Mouse (Mus musculus): Measurements from ENCODE around the gene Xlr4c. TPM values are rescaled to one million over a fixed set of nuclear protein-coding genes. Genes with fewer than 3 reads are reported as not detected.
"Not testable (repeated sequence)": the region's sequence is repeated elsewhere in the genome, so short reads cannot be mapped to it uniquely, and the experiment has no call there.

Gene Xlr4c
- not detected in 2 replicates for polyA plus RNA-seq (2016; fragmentation: Nextera tagmentation; extraction: Ambion mirVana)

DNA sequence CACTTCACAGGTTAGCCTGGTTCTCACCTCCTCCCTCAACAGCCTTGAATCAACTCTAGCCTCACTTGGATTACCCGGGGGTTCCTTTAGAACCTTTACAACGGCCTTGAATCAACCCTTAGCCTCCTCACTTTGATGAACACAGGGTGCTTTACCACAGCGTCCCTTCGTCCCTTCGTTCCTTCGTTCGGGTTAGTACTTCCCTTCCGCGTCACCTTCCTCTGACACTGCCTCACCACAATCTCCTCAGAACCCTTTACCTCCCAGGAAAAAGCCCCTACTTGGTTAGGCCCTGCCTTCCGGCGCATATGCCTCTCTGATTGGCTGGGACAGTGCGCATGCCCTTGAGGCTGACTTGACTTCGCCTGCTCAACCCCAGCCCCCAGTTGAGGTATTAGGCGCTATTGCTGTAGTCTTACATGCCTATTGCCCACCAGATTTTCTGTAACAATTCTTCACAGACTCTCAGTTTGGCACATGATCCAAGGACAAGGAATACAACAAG, at the start of gene Xlr4c:
Gene Xlr4c, minus strand, starts transcription at position 310 of the 505 bp plus-strand sequence.
- H3K36me3 ChIP-seq; H3K27ac ChIP-seq (replicated peaks); H3K4me1 ChIP-seq; H3K27me3 ChIP-seq (ENCODE audit: low read depth, poor library complexity, severe bottlenecking); DNase-seq (ENCODE audit: low spot score); H3K4me3 ChIP-seq; H3K9me3 ChIP-seq (replicated peaks): not testable (repeated sequence)
- 84% methylated on average over 14 of the region's 14 CpGs for WGBS

DNA sequence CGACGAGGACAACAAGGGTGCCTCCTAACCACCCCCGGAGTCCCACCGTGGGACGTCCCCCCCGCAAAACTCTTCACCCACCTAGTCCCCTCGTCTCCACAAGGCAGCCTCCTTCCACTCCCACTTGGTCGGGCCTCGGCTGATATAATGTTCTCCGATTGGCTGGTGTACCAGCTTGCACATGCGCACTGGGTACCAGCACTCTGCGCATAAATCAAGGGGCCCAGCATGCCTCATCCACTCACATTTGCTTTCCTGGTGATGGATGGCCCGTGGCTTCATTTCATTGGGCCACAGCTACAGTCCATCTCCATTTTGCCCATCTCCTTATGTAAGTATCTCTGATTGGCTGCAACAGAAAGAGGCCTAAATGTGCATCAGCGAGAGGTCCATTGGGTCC, 22.3 kb upstream of the Xlr4c start, which contains the start of gene Xlr3c:
Gene Xlr3c, minus strand, starts transcription at position 121 of the 400 bp plus-strand sequence.
- H3K9me3 ChIP-seq (replicated peaks); H3K4me3 ChIP-seq; H3K27ac ChIP-seq (replicated peaks); H3K27me3 ChIP-seq (ENCODE audit: low read depth, poor library complexity, severe bottlenecking); H3K4me1 ChIP-seq; H3K36me3 ChIP-seq; DNase-seq (ENCODE audit: low spot score): not testable (repeated sequence)
- WGBS = 90% methylated on average over 14 of the region's 14 CpGs

DNA sequence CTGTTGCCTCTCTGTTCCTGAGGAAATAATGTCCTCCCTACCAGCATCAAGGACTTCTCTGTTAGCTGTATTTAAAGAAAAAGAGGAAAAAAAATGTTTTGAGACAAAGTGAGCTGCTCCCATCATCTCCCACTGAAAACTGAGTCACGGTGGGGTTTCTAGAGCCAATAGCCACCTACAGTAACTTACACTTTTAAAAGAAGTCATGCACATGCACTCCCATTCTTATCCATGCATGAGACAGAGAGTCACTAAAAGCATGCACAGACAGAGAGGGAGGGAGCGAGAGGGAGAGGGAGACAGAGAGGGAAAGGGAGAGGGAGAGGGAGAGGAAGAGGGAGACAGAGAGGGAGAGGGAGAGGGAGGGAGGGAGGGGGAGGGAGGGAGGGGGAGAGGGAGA, 19.5 kb upstream of the Xlr4c start:
- not testable (repeated sequence) for H3K9me3 ChIP-seq (replicated peaks); H3K27me3 ChIP-seq (ENCODE audit: low read depth, poor library complexity, severe bottlenecking); H3K4me1 ChIP-seq; H3K27ac ChIP-seq (replicated peaks); DNase-seq (ENCODE audit: low spot score); H3K36me3 ChIP-seq; H3K4me3 ChIP-seq
- WGBS = 89% methylated on average over 1 of the region's 2 CpGs

DNA sequence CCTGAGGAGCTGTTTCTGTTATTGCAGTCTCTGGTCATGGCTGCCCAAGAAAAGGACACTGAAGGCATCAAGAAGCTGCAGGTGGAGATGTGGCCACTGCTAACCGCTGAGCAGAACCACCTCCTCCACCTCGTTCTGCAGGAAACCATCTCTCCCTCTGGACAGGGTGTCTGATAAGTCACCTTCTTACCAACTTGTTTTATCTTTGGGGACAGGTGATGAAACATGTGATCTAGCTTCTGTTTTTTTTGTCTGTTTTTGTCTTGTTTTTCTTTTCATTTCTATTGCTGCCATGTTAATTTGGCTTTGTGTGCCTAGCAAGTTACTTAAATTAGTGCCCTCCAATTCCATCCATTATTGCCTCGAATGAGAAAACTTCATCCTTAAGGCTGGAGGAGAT, 13.6 kb downstream of the Xlr4c start:
- no peak for DNase-seq (ENCODE audit: low spot score)
- H3K27ac ChIP-seq (replicated peaks) = peak overlapping the region; percentile 88; the same call in 1 of the 2 replicates
- 41% methylated on average over 3 of the region's 3 CpGs for WGBS

DNA sequence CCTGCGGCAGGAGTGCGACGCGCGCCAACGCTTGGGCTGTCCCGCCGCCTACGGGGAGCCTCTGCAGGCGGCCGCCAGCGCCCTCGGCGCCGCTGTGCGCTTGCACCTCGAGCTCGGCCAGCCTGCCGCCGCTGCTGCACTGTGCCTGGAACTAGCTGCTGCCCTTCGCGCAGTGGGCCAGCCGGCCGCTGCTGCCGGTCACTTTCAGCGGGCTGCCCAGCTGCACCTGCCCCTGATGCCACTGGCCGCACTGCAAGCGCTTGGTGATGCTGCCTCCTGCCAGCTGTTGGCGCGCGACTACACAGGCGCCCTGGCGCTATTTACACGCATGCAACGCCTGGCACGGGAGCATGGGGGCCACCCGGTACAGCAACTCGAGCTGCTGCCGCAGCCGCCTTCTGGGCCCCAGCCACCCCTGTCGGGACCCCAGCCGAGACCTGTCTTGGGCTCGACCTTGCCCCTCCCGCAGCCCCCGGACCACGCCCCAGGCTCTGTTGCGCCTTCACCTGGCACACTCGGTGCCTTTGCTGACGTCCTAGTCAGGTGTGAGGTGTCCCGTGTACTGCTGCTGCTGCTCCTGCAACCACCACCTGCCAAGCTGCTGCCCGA, 14.2 kb downstream of the Xlr4c start:
- H3K4me3 ChIP-seq = peak overlapping the region; percentile 72
- H3K27me3 ChIP-seq (ENCODE audit: low read depth, poor library complexity, severe bottlenecking) = peaks cover 20% of the 10 kb centered on the region
- no peaks in the 10 kb centered on the region for H3K9me3 ChIP-seq (replicated peaks)
- WGBS = 20% methylated on average over 41 of the region's 51 CpGs
- H3K36me3 ChIP-seq = no peaks in the 10 kb centered on the region
- DNase-seq (ENCODE audit: low spot score) = peak; percentile 40
- peaks cover 8% of the 10 kb centered on the region for H3K4me1 ChIP-seq
- peak overlapping the region; percentile 88 for H3K27ac ChIP-seq (replicated peaks)

More for the DNA sequence above, 13.6 kb downstream of the Xlr4c start:
- peaks cover 8% of the 10 kb centered on the region for H3K4me1 ChIP-seq
- no peaks in the 10 kb centered on the region for H3K36me3 ChIP-seq
- no peaks in the 10 kb centered on the region for H3K9me3 ChIP-seq (replicated peaks)
- H3K27me3 ChIP-seq (ENCODE audit: low read depth, poor library complexity, severe bottlenecking) = peaks cover 20% of the 10 kb centered on the region
- peak overlapping the region; percentile 72 for H3K4me3 ChIP-seq

DNA sequence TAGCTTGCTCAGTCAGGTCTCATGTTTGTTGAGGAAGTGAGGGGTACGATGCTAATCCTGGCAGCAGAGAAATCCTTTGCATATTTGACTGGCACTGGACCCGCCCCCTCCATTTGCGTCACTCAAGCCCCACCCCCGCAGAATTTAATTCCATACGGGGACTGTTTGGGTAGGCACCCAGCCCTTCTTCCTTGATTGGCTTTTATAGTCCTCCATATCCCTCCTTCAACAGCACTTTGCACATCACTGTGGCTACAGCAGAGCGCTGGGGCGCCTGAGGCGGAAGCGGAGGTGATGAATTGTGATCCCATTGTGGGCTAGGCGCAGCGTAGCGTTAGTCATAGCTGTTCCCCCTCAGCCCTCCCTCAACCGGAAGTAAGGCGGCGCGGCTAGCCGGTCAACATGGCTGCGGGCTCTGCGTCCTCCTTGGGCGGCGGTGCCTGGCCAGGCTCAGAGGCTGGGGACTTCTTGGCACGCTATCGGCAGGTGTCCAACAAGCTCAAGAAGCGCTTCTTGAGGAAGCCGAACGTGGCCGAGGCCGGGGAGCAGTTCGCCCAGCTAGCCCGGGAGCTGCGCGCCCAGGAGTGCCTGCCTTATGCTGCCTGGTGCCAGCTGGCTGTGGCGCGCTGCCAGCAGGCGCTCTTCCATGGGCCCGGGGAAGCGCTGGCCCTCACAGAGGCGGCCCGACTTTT, 14.9 kb downstream of the Xlr4c start, which contains the start of gene F8a:
Gene F8a, plus strand, starts transcription at position 378 of the 692 bp plus-strand sequence.
- Histone ChIP-seq H3K4me1 (peaks cover 8% of the 10 kb centered on the region), H3K27me3 (ENCODE audit: low read depth, poor library complexity, severe bottlenecking) (peaks cover 20% of the 10 kb centered on the region), H3K36me3 (no peaks in the 10 kb centered on the region), H3K9me3 (replicated peaks) (no peaks in the 10 kb centered on the region), H3K4me3 (peak within 1 kb of the TSS; percentile 72), H3K27ac (replicated peaks) (peak within 1 kb of the TSS; percentile 88)
- WGBS = 15% methylated on average over 38 of the region's 39 CpGs
- peak; percentile 82 for DNase-seq (ENCODE audit: low spot score)

DNA sequence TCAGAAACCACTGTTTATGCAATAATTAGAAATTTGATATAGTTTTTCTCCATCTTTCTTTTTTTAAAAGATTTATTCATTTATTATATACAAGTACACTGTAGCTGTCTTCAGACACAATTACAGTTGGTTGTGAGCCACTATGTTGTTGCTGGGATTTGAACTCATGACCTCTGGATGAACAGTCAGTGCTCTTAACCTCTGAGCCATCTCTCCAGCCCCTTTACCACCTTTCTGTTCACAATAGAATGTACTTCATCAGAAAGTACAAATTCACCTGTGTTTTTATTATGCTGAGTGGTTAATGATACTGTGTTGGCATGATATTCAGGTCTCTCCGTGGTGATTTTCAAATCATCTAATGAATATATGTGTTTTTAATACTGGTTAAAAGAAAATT, 17.6 kb downstream of the Xlr4c start:
- Histone ChIP-seq H3K27ac (replicated peaks) (no peak overlapping the region), H3K4me1 (peaks cover 8% of the 10 kb centered on the region), H3K4me3 (no peak overlapping the region), H3K9me3 (replicated peaks) (no peaks in the 10 kb centered on the region), H3K27me3 (ENCODE audit: low read depth, poor library complexity, severe bottlenecking) (peaks cover 20% of the 10 kb centered on the region), H3K36me3 (no peaks in the 10 kb centered on the region)
- no peak for DNase-seq (ENCODE audit: low spot score)
- 53% methylated on average over 1 of the region's 1 CpGs for WGBS

DNA sequence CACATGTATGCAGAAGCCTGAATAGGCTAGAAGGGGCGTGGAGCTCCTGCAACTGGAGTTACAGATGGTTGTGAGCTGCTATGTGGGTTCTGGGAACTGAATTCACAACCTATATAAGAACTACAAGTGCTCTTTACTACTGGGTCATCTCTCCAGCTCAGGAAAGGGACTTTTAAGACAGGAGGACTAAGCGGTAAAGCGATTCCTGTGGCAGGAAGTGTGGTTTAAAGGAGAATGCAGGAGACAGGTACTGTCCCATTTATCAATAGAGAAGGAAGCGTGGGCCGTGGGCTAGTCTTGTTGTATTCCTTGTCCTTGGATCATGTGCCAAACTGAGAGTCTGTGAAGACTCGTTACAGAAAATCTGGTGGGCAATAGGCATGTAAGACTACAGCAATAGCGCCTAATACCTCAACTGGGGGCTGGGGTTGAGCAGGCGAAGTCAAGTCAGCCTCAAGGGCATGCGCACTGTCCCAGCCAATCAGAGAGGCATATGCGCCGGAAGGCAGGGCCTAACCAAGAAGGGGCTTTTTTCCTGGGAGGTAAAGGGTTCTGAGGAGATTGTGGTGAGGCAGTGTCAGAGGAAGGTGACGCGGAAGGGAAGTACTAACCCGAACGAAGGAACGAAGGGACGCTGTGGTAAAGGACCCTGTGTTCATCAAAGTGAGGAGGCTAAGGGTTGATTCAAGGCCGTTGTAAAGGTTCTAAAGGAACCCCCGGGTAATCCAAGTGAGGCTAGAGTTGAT, 28.9 kb downstream of the Xlr4c start, which contains the start of gene Xlr4b:
Gene Xlr4b, plus strand, starts transcription at position 515 of the 746 bp plus-strand sequence.
- not testable (repeated sequence) for H3K27me3 ChIP-seq (ENCODE audit: low read depth, poor library complexity, severe bottlenecking); H3K4me3 ChIP-seq; H3K36me3 ChIP-seq; H3K27ac ChIP-seq (replicated peaks); H3K9me3 ChIP-seq (replicated peaks); H3K4me1 ChIP-seq; DNase-seq (ENCODE audit: low spot score)
- 82% methylated on average over 19 of the region's 19 CpGs for WGBS

DNA sequence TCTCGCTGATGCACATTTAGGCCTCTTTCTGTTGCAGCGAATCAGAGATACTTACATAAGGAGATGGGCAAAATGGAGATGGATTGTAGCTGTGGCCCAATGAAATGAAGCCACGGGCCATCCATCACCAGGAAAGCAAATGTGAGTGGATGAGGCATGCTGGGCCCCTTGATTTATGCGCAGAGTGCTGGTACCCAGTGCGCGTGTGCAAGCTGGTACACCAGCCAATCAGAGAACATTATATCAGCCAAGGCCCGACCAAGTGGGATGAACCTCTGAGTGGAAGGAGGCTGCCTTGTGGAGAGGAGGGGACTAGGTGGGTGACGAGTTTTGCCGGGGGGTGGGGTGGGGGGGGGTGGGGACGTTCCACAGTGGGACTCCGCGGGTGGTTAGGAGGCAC, 51.0 kb downstream of the Xlr4c start, which contains the start of gene Xlr3b:
Gene Xlr3b, plus strand, starts transcription at position 274 of the 400 bp plus-strand sequence.
- not testable (repeated sequence) for H3K27ac ChIP-seq (replicated peaks); DNase-seq (ENCODE audit: low spot score); H3K27me3 ChIP-seq (ENCODE audit: low read depth, poor library complexity, severe bottlenecking); H3K9me3 ChIP-seq (replicated peaks); H3K4me3 ChIP-seq; H3K4me1 ChIP-seq; H3K36me3 ChIP-seq
- WGBS = 75% methylated on average over 12 of the region's 12 CpGs

Other genes starting within 250 kb of the Xlr4c start
- 0.06 TPM in 1 of 2 replicates, not detected in the other for gene Pnma5, start 206.0 kb downstream of the Xlr4c start, polyA plus RNA-seq (2016; fragmentation: Nextera tagmentation; extraction: Ambion mirVana)
- 0.37 and 0.70 TPM in 2 replicates for gene Pnma3, start 178.3 kb downstream of the Xlr4c start, polyA plus RNA-seq (2016; fragmentation: Nextera tagmentation; extraction: Ambion mirVana)
- gene Xlr4a, start 160.7 kb downstream of the Xlr4c start, polyA plus RNA-seq (2016; fragmentation: Nextera tagmentation; extraction: Ambion mirVana) = 0.52 and 0.68 TPM in 2 replicates
- 2.0 and 3.4 TPM in 2 replicates for gene Xlr3a, start 146.0 kb downstream of the Xlr4c start, polyA plus RNA-seq (2016; fragmentation: Nextera tagmentation; extraction: Ambion mirVana)
- 0.12 and 0.29 TPM in 2 replicates for gene Gm14685, start 126.1 kb downstream of the Xlr4c start, polyA plus RNA-seq (2016; fragmentation: Nextera tagmentation; extraction: Ambion mirVana)
- not detected in 2 replicates for gene Xlr5b, start 94.3 kb downstream of the Xlr4c start, polyA plus RNA-seq (2016; fragmentation: Nextera tagmentation; extraction: Ambion mirVana)
- gene DXBay18, start 93.7 kb downstream of the Xlr4c start, polyA plus RNA-seq (2016; fragmentation: Nextera tagmentation; extraction: Ambion mirVana) = 0.09 TPM in 1 of 2 replicates, not detected in the other
- gene Spin2d, start 66.1 kb downstream of the Xlr4c start, polyA plus RNA-seq (2016; fragmentation: Nextera tagmentation; extraction: Ambion mirVana) = not detected in 2 replicates
- 11.0 and 12.2 TPM in 2 replicates for gene Xlr3b, start 50.9 kb downstream of the Xlr4c start, polyA plus RNA-seq (2016; fragmentation: Nextera tagmentation; extraction: Ambion mirVana)
- gene Xlr4b, start 28.8 kb downstream of the Xlr4c start, polyA plus RNA-seq (2016; fragmentation: Nextera tagmentation; extraction: Ambion mirVana) = 0.31 and 0.55 TPM in 2 replicates
- 14.8 and 16.4 TPM in 2 replicates for gene F8a, start 14.8 kb downstream of the Xlr4c start, polyA plus RNA-seq (2016; fragmentation: Nextera tagmentation; extraction: Ambion mirVana)
- gene Xlr3c, start 22.3 kb upstream of the Xlr4c start, polyA plus RNA-seq (2016; fragmentation: Nextera tagmentation; extraction: Ambion mirVana) = not detected in 2 replicates
- not detected in 2 replicates for gene Xlr5a, start 49.8 kb upstream of the Xlr4c start, polyA plus RNA-seq (2016; fragmentation: Nextera tagmentation; extraction: Ambion mirVana)
- not detected in 2 replicates for gene Xlr5c, start 49.8 kb upstream of the Xlr4c start, polyA plus RNA-seq (2016; fragmentation: Nextera tagmentation; extraction: Ambion mirVana)
- gene Gm45015, start 93.7 kb upstream of the Xlr4c start, polyA plus RNA-seq (2016; fragmentation: Nextera tagmentation; extraction: Ambion mirVana) = not detected in 2 replicates
- 15.3 and 16.3 TPM in 2 replicates for gene Zfp275, start 99.5 kb upstream of the Xlr4c start, polyA plus RNA-seq (2016; fragmentation: Nextera tagmentation; extraction: Ambion mirVana)
- not detected in 2 replicates for gene Gm18336, start 155.6 kb upstream of the Xlr4c start, polyA plus RNA-seq (2016; fragmentation: Nextera tagmentation; extraction: Ambion mirVana)
- gene Zfp92, start 168.0 kb upstream of the Xlr4c start, polyA plus RNA-seq (2016; fragmentation: Nextera tagmentation; extraction: Ambion mirVana) = 0.06 and 0.11 TPM in 2 replicates
- not detected in 2 replicates for gene Trex2, start 192.2 kb upstream of the Xlr4c start, polyA plus RNA-seq (2016; fragmentation: Nextera tagmentation; extraction: Ambion mirVana)
- gene Haus7, start 215.9 kb upstream of the Xlr4c start, polyA plus RNA-seq (2016; fragmentation: Nextera tagmentation; extraction: Ambion mirVana) = 83.6 and 85.0 TPM in 2 replicates
- 16.4 and 27.9 TPM in 2 replicates for gene Bgn, start 240.5 kb upstream of the Xlr4c start, polyA plus RNA-seq (2016; fragmentation: Nextera tagmentation; extraction: Ambion mirVana)